Mouse (Mus musculus): ENCODE data around the gene Gm10065. TPM values are rescaled to one million over a fixed set of nuclear protein-coding genes. Genes with fewer than 3 reads are reported as not detected.

Gm10065 gene
- not detected for polyA plus RNA-seq (2014; fragmentation: Illumina TruSeq; extraction: RNeasy Lipid Tissue Mini Kit (QIAGEN cat#74804); ENCODE audit: low read depth, low replicate concordance)

GRCm38 (mm10) chr13:21478759-21479670 is at the start of gene Gm10065, which contains the start of gene Zkscan4:
Gene Gm10065, minus strand, starts transcription at chr13:21479441.
Gene Zkscan4, plus strand, starts transcription at chr13:21478907.

GRCm38 (mm10) chr13:21501182-21501581 is 21.9 kb upstream of the Gm10065 start, which contains the start of gene Gm11273:
Gene Gm11273, minus strand, starts transcription at chr13:21501418.

GRCm38 (mm10) chr13:21495080-21495479 is 15.8 kb upstream of the Gm10065 start, which contains the start of gene AK157302:
Gene AK157302, plus strand, starts transcription at chr13:21495223.

GRCm38 (mm10) chr13:21468061-21469019 is 10.9 kb downstream of the Gm10065 start, which contains the start of gene Nkapl:
Gene Nkapl, minus strand, starts transcription at chr13:21468509.

GRCm38 (mm10) chr13:21453449-21453848 is 25.8 kb downstream of the Gm10065 start, which contains the start of gene Zscan26:
Gene Zscan26, minus strand, starts transcription at chr13:21453730.

GRCm38 (mm10) chr13:21440503-21441206 is 38.6 kb downstream of the Gm10065 start, which contains the start of gene Pgbd1:
Gene Pgbd1, minus strand, starts transcription at chr13:21441058.

Other genes starting within 250 kb of the Gm10065 start
- gene Gpx5, start 186.7 kb downstream of the Gm10065 start, polyA plus RNA-seq (2014; fragmentation: Illumina TruSeq; extraction: RNeasy Lipid Tissue Mini Kit (QIAGEN cat#74804); ENCODE audit: low read depth, low replicate concordance), result not detected
- gene Gpx6, start 167.3 kb downstream of the Gm10065 start, polyA plus RNA-seq (2014; fragmentation: Illumina TruSeq; extraction: RNeasy Lipid Tissue Mini Kit (QIAGEN cat#74804); ENCODE audit: low read depth, low replicate concordance), result 1.6 TPM
- not detected for gene Olfr1367, start 132.5 kb downstream of the Gm10065 start, polyA plus RNA-seq (2014; fragmentation: Illumina TruSeq; extraction: RNeasy Lipid Tissue Mini Kit (QIAGEN cat#74804); ENCODE audit: low read depth, low replicate concordance)
- 8.6 TPM for gene Zscan12, start 116.6 kb downstream of the Gm10065 start, polyA plus RNA-seq (2014; fragmentation: Illumina TruSeq; extraction: RNeasy Lipid Tissue Mini Kit (QIAGEN cat#74804); ENCODE audit: low read depth, low replicate concordance)
- 52.6 TPM for gene Zkscan3, start 76.7 kb downstream of the Gm10065 start, polyA plus RNA-seq (2014; fragmentation: Illumina TruSeq; extraction: RNeasy Lipid Tissue Mini Kit (QIAGEN cat#74804); ENCODE audit: low read depth, low replicate concordance)
- 0.87 TPM for gene Pgbd1, start 38.4 kb downstream of the Gm10065 start, polyA plus RNA-seq (2014; fragmentation: Illumina TruSeq; extraction: RNeasy Lipid Tissue Mini Kit (QIAGEN cat#74804); ENCODE audit: low read depth, low replicate concordance)
- gene Zscan26, start 25.7 kb downstream of the Gm10065 start, polyA plus RNA-seq (2014; fragmentation: Illumina TruSeq; extraction: RNeasy Lipid Tissue Mini Kit (QIAGEN cat#74804); ENCODE audit: low read depth, low replicate concordance), result 59.3 TPM
- gene Nkapl, start 10.9 kb downstream of the Gm10065 start, polyA plus RNA-seq (2014; fragmentation: Illumina TruSeq; extraction: RNeasy Lipid Tissue Mini Kit (QIAGEN cat#74804); ENCODE audit: low read depth, low replicate concordance), result 0.90 TPM
- 0.87 TPM for gene Zkscan4, start 534 bp downstream of the Gm10065 start, polyA plus RNA-seq (2014; fragmentation: Illumina TruSeq; extraction: RNeasy Lipid Tissue Mini Kit (QIAGEN cat#74804); ENCODE audit: low read depth, low replicate concordance)
- gene AK157302, start 15.8 kb upstream of the Gm10065 start, polyA plus RNA-seq (2014; fragmentation: Illumina TruSeq; extraction: RNeasy Lipid Tissue Mini Kit (QIAGEN cat#74804); ENCODE audit: low read depth, low replicate concordance), result 0.85 TPM
- gene Gm11273, start 22.0 kb upstream of the Gm10065 start, polyA plus RNA-seq (2014; fragmentation: Illumina TruSeq; extraction: RNeasy Lipid Tissue Mini Kit (QIAGEN cat#74804); ENCODE audit: low read depth, low replicate concordance), result not detected
- 9.3 TPM for gene Zkscan8, start 51.7 kb upstream of the Gm10065 start, polyA plus RNA-seq (2014; fragmentation: Illumina TruSeq; extraction: RNeasy Lipid Tissue Mini Kit (QIAGEN cat#74804); ENCODE audit: low read depth, low replicate concordance)
- not detected for gene Olfr1366, start 63.4 kb upstream of the Gm10065 start, polyA plus RNA-seq (2014; fragmentation: Illumina TruSeq; extraction: RNeasy Lipid Tissue Mini Kit (QIAGEN cat#74804); ENCODE audit: low read depth, low replicate concordance)
- gene Olfr1535, start 80.5 kb upstream of the Gm10065 start, polyA plus RNA-seq (2014; fragmentation: Illumina TruSeq; extraction: RNeasy Lipid Tissue Mini Kit (QIAGEN cat#74804); ENCODE audit: low read depth, low replicate concordance), result not detected
- not detected for gene Olfr1364, start 102.3 kb upstream of the Gm10065 start, polyA plus RNA-seq (2014; fragmentation: Illumina TruSeq; extraction: RNeasy Lipid Tissue Mini Kit (QIAGEN cat#74804); ENCODE audit: low read depth, low replicate concordance)
- not detected for gene Olfr1362, start 134.6 kb upstream of the Gm10065 start, polyA plus RNA-seq (2014; fragmentation: Illumina TruSeq; extraction: RNeasy Lipid Tissue Mini Kit (QIAGEN cat#74804); ENCODE audit: low read depth, low replicate concordance)
- not detected for gene Olfr11, start 163.1 kb upstream of the Gm10065 start, polyA plus RNA-seq (2014; fragmentation: Illumina TruSeq; extraction: RNeasy Lipid Tissue Mini Kit (QIAGEN cat#74804); ENCODE audit: low read depth, low replicate concordance)
- not detected for gene Olfr1361, start 183.9 kb upstream of the Gm10065 start, polyA plus RNA-seq (2014; fragmentation: Illumina TruSeq; extraction: RNeasy Lipid Tissue Mini Kit (QIAGEN cat#74804); ENCODE audit: low read depth, low replicate concordance)
- not detected for gene Olfr1360, start 198.0 kb upstream of the Gm10065 start, polyA plus RNA-seq (2014; fragmentation: Illumina TruSeq; extraction: RNeasy Lipid Tissue Mini Kit (QIAGEN cat#74804); ENCODE audit: low read depth, low replicate concordance)
- gene Olfr1359, start 218.7 kb upstream of the Gm10065 start, polyA plus RNA-seq (2014; fragmentation: Illumina TruSeq; extraction: RNeasy Lipid Tissue Mini Kit (QIAGEN cat#74804); ENCODE audit: low read depth, low replicate concordance), result not detected
- not detected for gene Hist1h2bl, start 236.7 kb upstream of the Gm10065 start, polyA plus RNA-seq (2014; fragmentation: Illumina TruSeq; extraction: RNeasy Lipid Tissue Mini Kit (QIAGEN cat#74804); ENCODE audit: low read depth, low replicate concordance)
- not detected for gene Hist1h2ai, start 237.0 kb upstream of the Gm10065 start, polyA plus RNA-seq (2014; fragmentation: Illumina TruSeq; extraction: RNeasy Lipid Tissue Mini Kit (QIAGEN cat#74804); ENCODE audit: low read depth, low replicate concordance)
- not detected for gene Hist1h3h, start 238.2 kb upstream of the Gm10065 start, polyA plus RNA-seq (2014; fragmentation: Illumina TruSeq; extraction: RNeasy Lipid Tissue Mini Kit (QIAGEN cat#74804); ENCODE audit: low read depth, low replicate concordance)
- not detected for gene Hist1h2bm, start 242.6 kb upstream of the Gm10065 start, polyA plus RNA-seq (2014; fragmentation: Illumina TruSeq; extraction: RNeasy Lipid Tissue Mini Kit (QIAGEN cat#74804); ENCODE audit: low read depth, low replicate concordance)